Mouse (Mus musculus): ENCODE data around the gene Snap47. TPM values are rescaled to one million over a fixed set of nuclear protein-coding genes. Genes with fewer than 3 reads are reported as not detected.

Snap47 gene
- polyA plus RNA-seq, 1 experiment: 445 TPM

GRCm38 (mm10) chr11:59397536-59398371 is 53.2 kb downstream of the Snap47 start:
- H3K27ac ChIP-seq (ENCODE audit: insufficient read depth, low read length): no peak overlapping the region
- DNase-seq: no peak
- no peak overlapping the region for H3K4me3 ChIP-seq (replicated peaks; ENCODE audit: insufficient read depth, low read depth, low read length)
- WGBS: 76% methylated on average over 22 of the region's 22 CpGs
- no peaks in the 10 kb centered on the region for H3K4me1 ChIP-seq (ENCODE audit: control insufficient read depth, insufficient read depth, low read length)
- H3K27me3 ChIP-seq (ENCODE audit: control insufficient read depth, insufficient read depth, low read length): no peaks in the 10 kb centered on the region
- TF ChIP-seq POLR2A (IDR thresholded peaks at IDR 0.05; ENCODE audit: borderline replicate concordance, insufficient read depth, low read length): no peak
- no peak for TF ChIP-seq CTCF (IDR thresholded peaks at IDR 0.05; ENCODE audit: borderline replicate concordance, insufficient read depth, low read depth, low read length)

GRCm38 (mm10) chr11:59394451-59394850 is 56.5 kb downstream of the Snap47 start:
- WGBS: 83% methylated on average over 5 of the region's 5 CpGs
- H3K4me1 ChIP-seq (ENCODE audit: control insufficient read depth, insufficient read depth, low read length): no peaks in the 10 kb centered on the region
- H3K27me3 ChIP-seq (ENCODE audit: control insufficient read depth, insufficient read depth, low read length): no peaks in the 10 kb centered on the region
- TF ChIP-seq POLR2A (IDR thresholded peaks at IDR 0.05; ENCODE audit: borderline replicate concordance, insufficient read depth, low read length) (no peak), CTCF (IDR thresholded peaks at IDR 0.05; ENCODE audit: borderline replicate concordance, insufficient read depth, low read depth, low read length) (no peak)
- no peak for DNase-seq
- H3K4me3 ChIP-seq (replicated peaks; ENCODE audit: insufficient read depth, low read depth, low read length): no peak overlapping the region
- H3K27ac ChIP-seq (ENCODE audit: insufficient read depth, low read length): no peak overlapping the region

- WGBS: 16% methylated on average over 9 of the region's 9 CpGs
- Histone ChIP-seq H3K4me3 (replicated peaks; ENCODE audit: insufficient read depth, low read depth, low read length) (no peak overlapping the region), H3K27me3 (ENCODE audit: control insufficient read depth, insufficient read depth, low read length) (no peaks in the 10 kb centered on the region), H3K4me1 (ENCODE audit: control insufficient read depth, insufficient read depth, low read length) (no peaks in the 10 kb centered on the region), H3K27ac (ENCODE audit: insufficient read depth, low read length) (no peak overlapping the region)
- TF ChIP-seq CTCF (IDR thresholded peaks at IDR 0.05; ENCODE audit: borderline replicate concordance, insufficient read depth, low read depth, low read length) (no peak), POLR2A (IDR thresholded peaks at IDR 0.05; ENCODE audit: borderline replicate concordance, insufficient read depth, low read length) (no peak)
- no peak for DNase-seq
Observed at GRCm38 (mm10) chr11:59393591-59393990, 57.4 kb downstream of the Snap47 start.

- no peak for DNase-seq
- TF ChIP-seq CTCF (IDR thresholded peaks at IDR 0.05; ENCODE audit: borderline replicate concordance, insufficient read depth, low read depth, low read length) (no peak), POLR2A (IDR thresholded peaks at IDR 0.05; ENCODE audit: borderline replicate concordance, insufficient read depth, low read length) (no peak)
- Histone ChIP-seq H3K27ac (ENCODE audit: insufficient read depth, low read length) (no peak overlapping the region), H3K4me3 (replicated peaks; ENCODE audit: insufficient read depth, low read depth, low read length) (no peak overlapping the region), H3K27me3 (ENCODE audit: control insufficient read depth, insufficient read depth, low read length) (no peaks in the 10 kb centered on the region), H3K4me1 (ENCODE audit: control insufficient read depth, insufficient read depth, low read length) (no peaks in the 10 kb centered on the region)
- 79% methylated on average over 6 of the region's 6 CpGs for WGBS
Observed at GRCm38 (mm10) chr11:59392300-59392699, 58.7 kb downstream of the Snap47 start.

GRCm38 (mm10) chr11:59390470-59390869 is 60.5 kb downstream of the Snap47 start:
- TF ChIP-seq POLR2A (IDR thresholded peaks at IDR 0.05; ENCODE audit: borderline replicate concordance, insufficient read depth, low read length): no peak
- TF ChIP-seq CTCF (IDR thresholded peaks at IDR 0.05; ENCODE audit: borderline replicate concordance, insufficient read depth, low read depth, low read length): no peak
- H3K27ac ChIP-seq (ENCODE audit: insufficient read depth, low read length): no peak overlapping the region
- WGBS: 16% methylated on average over 9 of the region's 9 CpGs
- no peak for DNase-seq
- no peaks in the 10 kb centered on the region for H3K4me1 ChIP-seq (ENCODE audit: control insufficient read depth, insufficient read depth, low read length)
- no peak overlapping the region for H3K4me3 ChIP-seq (replicated peaks; ENCODE audit: insufficient read depth, low read depth, low read length)
- no peaks in the 10 kb centered on the region for H3K27me3 ChIP-seq (ENCODE audit: control insufficient read depth, insufficient read depth, low read length)

GRCm38 (mm10) chr11:59389617-59390016 is 61.4 kb downstream of the Snap47 start:
- 59% methylated on average over 4 of the region's 4 CpGs for WGBS
- Histone ChIP-seq H3K4me1 (ENCODE audit: control insufficient read depth, insufficient read depth, low read length) (no peaks in the 10 kb centered on the region), H3K4me3 (replicated peaks; ENCODE audit: insufficient read depth, low read depth, low read length) (no peak overlapping the region), H3K27ac (ENCODE audit: insufficient read depth, low read length) (no peak overlapping the region), H3K27me3 (ENCODE audit: control insufficient read depth, insufficient read depth, low read length) (no peaks in the 10 kb centered on the region)
- TF ChIP-seq CTCF (IDR thresholded peaks at IDR 0.05; ENCODE audit: borderline replicate concordance, insufficient read depth, low read depth, low read length): no peak
- no peak for TF ChIP-seq POLR2A (IDR thresholded peaks at IDR 0.05; ENCODE audit: borderline replicate concordance, insufficient read depth, low read length)
- no peak for DNase-seq

GRCm38 (mm10) chr11:59388806-59389205 is 62.2 kb downstream of the Snap47 start:
- 79% methylated on average over 4 of the region's 4 CpGs for WGBS
- Histone ChIP-seq H3K4me1 (ENCODE audit: control insufficient read depth, insufficient read depth, low read length) (no peaks in the 10 kb centered on the region), H3K4me3 (replicated peaks; ENCODE audit: insufficient read depth, low read depth, low read length) (no peak overlapping the region), H3K27ac (ENCODE audit: insufficient read depth, low read length) (no peak overlapping the region), H3K27me3 (ENCODE audit: control insufficient read depth, insufficient read depth, low read length) (no peaks in the 10 kb centered on the region)
- TF ChIP-seq POLR2A (IDR thresholded peaks at IDR 0.05; ENCODE audit: borderline replicate concordance, insufficient read depth, low read length) (no peak), CTCF (IDR thresholded peaks at IDR 0.05; ENCODE audit: borderline replicate concordance, insufficient read depth, low read depth, low read length) (no peak)
- no peak for DNase-seq

- no peak overlapping the region for H3K27ac ChIP-seq (ENCODE audit: insufficient read depth, low read length)
- H3K4me3 ChIP-seq (replicated peaks; ENCODE audit: insufficient read depth, low read depth, low read length): no peak overlapping the region
- DNase-seq: no peak
- TF ChIP-seq POLR2A (IDR thresholded peaks at IDR 0.05; ENCODE audit: borderline replicate concordance, insufficient read depth, low read length) (no peak), CTCF (IDR thresholded peaks at IDR 0.05; ENCODE audit: borderline replicate concordance, insufficient read depth, low read depth, low read length) (no peak)
- 61% methylated on average over 4 of the region's 4 CpGs for WGBS
- no peaks in the 10 kb centered on the region for H3K27me3 ChIP-seq (ENCODE audit: control insufficient read depth, insufficient read depth, low read length)
- no peaks in the 10 kb centered on the region for H3K4me1 ChIP-seq (ENCODE audit: control insufficient read depth, insufficient read depth, low read length)
Observed at GRCm38 (mm10) chr11:59387471-59387870, 63.5 kb downstream of the Snap47 start.
